Mouse (Mus musculus): Measurements from ENCODE around the gene Phyhipl. TPM values are rescaled to one million over a fixed set of nuclear protein-coding genes. Genes with fewer than 3 reads are reported as not detected.

The Phyhipl gene
- 0.16 and 0.21 TPM in 2 replicates for polyA plus RNA-seq (2012; rRNA removed)

- no peak for DNase-seq (ENCODE audit: low spot score)
Measured at GRCm38 (mm10) chr10:70655828-70656227, at the start of gene Phyhipl. Gene Phyhipl, minus strand, starts transcription at chr10:70655965.

- DNase-seq (ENCODE audit: low spot score) = no peak
Measured at GRCm38 (mm10) chr10:70703211-70703610, 47.4 kb upstream of the Phyhipl start.

- no peak for DNase-seq (ENCODE audit: low spot score)
Measured at GRCm38 (mm10) chr10:70699581-70699980, 43.8 kb upstream of the Phyhipl start.

DNA sequence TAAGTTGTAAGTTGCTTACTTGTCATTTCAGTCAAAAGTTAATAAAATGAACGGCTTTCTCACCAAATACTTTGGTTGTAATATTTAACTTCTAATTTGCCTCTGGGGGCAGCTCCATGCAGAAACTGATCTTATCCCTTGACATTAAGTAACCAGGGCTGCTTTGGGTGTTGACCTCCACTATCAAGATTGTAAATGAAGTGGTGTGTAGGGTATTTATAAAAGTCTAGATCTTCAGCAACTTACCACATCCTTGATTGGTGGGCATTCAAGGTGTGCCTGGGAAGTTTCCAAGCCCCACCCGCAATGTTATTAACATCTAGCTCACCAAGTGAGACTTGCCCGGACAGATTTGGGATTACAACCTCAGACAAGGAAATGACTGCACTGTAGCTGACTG lies 42.2 kb upstream of the Phyhipl start:
- no peak for DNase-seq (ENCODE audit: low spot score)

GRCm38 (mm10) chr10:70696748-70697585 lies 41.2 kb upstream of the Phyhipl start:
- DNase-seq (ENCODE audit: low spot score) = no peak

DNA sequence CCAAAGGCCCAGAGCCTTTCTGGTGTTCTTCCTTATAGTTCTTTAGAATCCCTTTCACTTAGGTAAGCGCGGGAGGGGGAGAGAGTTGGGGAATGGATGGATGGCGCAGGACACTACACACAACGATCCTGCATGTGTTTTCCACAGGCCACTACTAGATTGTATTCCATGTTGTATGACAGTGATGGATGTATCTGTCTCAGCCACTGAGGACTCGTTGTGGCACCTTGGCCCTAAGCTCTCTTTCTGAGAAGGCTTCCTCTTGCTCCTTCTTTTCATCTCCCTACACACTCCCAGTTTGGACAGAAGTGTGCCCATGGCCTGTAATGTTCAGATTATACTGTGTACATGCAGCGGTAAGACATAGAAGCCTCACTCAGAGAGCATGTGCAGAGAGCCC lies 33.6 kb upstream of the Phyhipl start:
- DNase-seq (ENCODE audit: low spot score) = no peak

DNA sequence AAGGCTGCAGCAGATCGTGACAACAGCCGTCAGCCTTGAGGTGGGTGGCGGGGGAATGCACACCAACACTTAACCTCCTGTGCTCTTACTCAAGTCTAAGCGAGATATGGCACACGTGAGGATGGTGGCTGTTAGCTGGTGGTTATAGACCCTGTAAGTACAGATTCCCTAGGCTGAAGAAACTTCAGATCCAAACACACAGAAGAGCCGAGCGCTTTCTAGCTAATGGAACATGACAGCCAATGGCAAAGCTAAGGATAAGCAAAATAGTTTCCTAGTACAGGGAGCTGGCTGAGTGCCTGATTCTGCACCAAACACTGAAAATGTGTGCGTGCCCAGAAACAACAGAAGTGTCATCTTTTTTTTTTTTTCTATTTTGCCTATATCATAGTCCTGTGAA lies 33.1 kb upstream of the Phyhipl start:
- no peak for DNase-seq (ENCODE audit: low spot score)

GRCm38 (mm10) chr10:70686941-70687703 lies 31.4 kb upstream of the Phyhipl start:
- no peak for DNase-seq (ENCODE audit: low spot score)

DNA sequence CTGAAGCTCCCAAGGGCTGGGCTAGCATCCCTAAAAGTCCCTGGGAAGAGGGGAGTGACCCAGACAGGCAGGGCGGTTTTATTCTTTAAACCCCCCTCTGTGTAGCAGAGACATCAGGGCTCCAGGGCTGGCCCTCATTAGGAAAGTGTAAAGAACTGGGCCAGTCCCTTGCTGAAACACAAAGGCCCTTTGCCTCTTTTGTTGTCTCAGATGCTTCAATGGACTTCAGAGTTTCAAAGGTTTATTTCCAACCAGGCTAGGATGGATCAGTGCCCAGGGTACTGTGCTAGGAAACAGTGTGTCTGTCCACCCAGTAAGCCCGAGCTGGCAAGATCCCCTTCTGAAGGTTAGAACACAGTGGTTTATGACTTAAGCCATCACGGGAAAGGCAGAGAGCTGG lies 30.7 kb upstream of the Phyhipl start:
- DNase-seq (ENCODE audit: low spot score) = no peak

- no peak for DNase-seq (ENCODE audit: low spot score)
Measured at GRCm38 (mm10) chr10:70683508-70683907, 27.7 kb upstream of the Phyhipl start.

- DNase-seq (ENCODE audit: low spot score) = no peak
Measured at GRCm38 (mm10) chr10:70677946-70678345, 22.2 kb upstream of the Phyhipl start.

DNA sequence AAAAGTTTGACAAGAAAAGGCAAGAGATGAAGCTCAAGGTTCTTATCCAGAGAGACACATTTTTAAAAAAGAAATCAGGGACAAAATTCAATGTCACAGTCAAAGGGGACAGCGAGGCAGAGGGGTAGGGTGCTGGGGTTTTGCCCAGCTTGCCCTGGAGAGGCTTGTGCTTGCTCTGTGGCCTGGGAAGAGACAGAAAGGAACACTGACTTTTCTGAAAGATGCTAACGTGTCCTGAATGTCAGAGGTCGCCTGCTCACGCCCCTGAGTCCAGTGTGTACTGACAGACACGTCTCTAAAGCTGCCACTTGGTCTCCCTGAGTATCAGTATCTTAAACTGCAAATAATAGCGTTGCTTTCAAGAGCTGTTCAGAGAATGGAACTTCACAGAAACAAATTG lies 507 bp upstream of the Phyhipl start:
- no peak for DNase-seq (ENCODE audit: low spot score)

DNA sequence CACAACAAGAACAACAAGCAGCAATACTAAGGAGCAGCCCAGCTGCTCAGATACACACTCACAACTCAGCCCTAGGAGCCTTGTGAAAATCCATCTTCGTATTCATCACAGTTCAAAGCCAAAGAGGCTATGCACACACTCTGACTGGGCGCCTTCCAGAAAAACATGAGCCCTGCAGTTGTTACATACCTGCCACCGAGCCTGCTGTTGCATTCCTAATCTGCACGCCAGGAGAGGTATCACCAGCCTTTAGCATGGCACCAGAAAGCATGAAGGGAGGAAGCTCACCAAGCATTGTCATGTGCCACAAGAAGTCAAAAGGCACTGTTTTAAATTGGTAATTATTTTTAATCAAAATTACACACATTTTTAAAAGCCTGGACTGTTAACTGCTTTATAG lies 1.1 kb downstream of the Phyhipl start:
- no peak for DNase-seq (ENCODE audit: low spot score)

- DNase-seq (ENCODE audit: low spot score) = no peak
Measured at GRCm38 (mm10) chr10:70654139-70654538, 1.6 kb downstream of the Phyhipl start.

DNA sequence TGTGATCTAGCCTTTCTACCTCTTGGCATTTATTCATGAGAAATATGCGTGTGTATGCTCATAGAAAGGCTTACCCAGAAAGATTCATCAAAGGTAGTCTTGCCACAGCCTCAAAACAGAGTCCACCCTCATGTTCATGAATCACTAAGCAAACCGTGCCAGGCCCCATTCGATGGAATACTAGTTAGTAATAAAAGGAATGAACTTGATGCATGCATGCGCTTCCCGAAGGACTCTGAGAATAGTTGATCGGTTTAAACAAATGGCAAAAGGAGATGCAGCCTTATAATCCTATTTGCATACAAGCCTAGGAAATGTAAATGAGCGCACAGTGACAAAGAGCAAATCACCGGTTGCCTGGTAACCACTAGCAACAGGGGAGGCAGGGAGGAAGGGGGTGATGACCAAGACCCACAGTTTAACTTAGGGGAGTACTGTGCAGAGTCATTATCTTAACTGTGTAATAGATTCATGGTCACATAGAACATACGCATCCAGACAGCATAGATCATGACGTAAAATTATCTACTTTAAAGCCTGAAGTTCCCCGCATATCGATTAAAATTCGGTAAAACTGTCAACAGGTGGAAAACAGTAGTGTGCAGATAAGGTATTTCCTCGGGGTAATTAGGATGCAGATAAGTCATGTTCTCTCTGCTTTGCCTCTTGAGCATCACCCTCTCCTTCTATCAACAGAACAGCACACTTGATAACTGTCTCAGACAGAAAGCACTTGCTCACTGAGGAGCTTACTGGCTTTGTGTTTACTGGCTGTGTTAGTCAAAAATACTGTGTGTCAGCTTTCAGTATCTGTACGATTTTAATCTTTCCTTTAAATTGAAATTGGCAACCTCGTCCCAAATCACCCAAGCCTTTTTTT lies 3.8 kb downstream of the Phyhipl start:
- no peak for DNase-seq (ENCODE audit: low spot score)

DNA sequence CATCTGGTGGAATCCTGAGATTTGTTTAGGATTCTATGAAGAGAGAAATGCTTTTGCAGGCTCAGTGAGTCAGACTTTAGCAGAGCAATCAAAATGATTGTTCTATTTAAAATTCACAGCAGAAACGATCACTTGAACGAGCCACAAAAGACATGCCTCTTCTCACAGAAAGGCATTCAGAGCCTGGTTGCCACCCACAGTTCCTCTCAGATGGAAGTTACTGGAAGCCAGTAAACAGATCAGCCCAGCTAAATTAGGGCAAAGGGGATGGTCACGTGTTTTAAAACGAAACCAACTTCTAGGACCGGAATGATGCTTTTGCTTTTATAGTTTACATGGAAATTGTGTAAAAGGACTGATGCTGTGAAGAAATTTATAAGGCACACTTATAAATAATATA lies 6.9 kb downstream of the Phyhipl start:
- DNase-seq (ENCODE audit: low spot score) = no peak

DNA sequence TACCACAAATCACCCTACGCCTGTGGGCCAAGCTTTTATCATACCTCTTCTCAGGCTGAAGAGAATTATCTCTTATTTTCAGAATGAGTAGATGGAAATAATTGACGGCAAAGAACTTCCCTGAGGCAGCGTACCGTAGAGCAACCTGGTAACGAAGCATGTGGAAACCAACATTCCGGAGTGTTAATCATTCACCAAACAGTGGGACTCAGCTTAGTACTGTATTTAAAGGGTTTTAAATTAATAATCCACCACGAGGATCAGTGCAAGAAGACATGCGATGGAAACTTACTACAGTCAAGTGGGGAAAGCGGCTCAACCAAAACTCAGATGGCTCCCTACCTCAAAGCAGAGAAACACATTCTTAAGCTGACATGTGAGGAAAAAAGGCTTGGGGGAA lies 12.6 kb downstream of the Phyhipl start:
- no peak for DNase-seq (ENCODE audit: low spot score)

DNA sequence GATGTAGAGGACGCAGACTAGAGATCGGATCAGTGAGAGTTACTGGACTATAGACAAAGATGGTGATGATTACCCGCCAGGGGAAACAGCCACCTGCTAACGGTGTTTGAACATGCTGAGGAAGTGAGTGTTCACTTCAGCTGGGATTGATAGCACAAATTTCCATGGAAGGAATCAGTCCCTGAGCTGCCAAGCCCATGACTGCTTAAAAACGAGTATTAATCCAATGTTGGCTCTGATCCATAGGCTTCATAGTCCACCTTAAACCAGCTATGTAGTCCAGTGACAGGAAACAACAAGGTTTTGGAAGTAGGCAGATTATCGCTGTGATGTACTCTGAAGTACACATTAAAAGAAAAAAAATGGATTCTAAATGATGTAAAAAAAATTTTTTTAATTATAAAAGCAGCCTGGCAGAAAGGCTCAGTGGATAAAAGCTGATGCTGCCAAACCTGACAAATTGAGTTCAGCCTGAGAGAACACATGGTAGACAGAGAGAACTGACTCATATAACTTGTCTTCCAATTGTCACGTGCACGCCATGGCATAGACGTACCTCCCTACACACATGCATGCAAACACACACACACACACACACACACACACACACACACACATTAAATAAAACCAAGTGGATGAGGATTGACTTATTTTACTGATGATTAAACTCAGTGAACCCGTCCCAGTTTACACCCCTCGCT lies 14.7 kb downstream of the Phyhipl start:
- no peak for DNase-seq (ENCODE audit: low spot score)

DNA sequence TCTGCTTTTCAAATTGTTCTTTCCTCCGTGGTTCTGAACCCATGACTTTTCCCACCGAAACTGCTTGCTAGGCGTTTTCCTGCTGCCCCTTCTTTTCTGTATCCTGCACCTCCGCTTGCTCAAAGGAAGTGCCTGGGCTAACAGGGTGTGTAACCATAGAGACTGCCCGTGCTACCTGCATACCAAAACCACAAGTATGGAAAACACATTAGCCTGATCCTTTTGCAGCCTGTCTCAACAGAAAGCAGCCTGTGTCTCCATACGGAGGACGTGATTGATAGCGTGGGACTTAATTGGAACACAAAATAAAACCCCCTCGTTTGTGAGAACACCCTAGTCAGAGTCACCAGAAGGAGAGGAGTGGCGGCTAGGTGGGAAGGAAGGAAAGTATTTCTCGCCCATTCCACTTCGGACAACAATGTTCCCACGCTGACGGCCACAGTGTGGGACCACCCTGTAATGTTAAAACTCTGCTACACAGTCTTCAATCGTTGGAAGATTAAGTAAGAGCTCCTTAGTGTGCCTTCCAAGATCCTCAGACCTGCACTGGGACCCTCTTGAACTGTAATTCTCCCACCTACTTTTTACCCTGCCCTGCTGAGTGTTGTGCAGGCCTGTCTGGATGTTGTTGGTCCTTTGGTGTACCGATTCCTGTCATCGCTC lies 15.6 kb downstream of the Phyhipl start:
- no peak for DNase-seq (ENCODE audit: low spot score)

DNA sequence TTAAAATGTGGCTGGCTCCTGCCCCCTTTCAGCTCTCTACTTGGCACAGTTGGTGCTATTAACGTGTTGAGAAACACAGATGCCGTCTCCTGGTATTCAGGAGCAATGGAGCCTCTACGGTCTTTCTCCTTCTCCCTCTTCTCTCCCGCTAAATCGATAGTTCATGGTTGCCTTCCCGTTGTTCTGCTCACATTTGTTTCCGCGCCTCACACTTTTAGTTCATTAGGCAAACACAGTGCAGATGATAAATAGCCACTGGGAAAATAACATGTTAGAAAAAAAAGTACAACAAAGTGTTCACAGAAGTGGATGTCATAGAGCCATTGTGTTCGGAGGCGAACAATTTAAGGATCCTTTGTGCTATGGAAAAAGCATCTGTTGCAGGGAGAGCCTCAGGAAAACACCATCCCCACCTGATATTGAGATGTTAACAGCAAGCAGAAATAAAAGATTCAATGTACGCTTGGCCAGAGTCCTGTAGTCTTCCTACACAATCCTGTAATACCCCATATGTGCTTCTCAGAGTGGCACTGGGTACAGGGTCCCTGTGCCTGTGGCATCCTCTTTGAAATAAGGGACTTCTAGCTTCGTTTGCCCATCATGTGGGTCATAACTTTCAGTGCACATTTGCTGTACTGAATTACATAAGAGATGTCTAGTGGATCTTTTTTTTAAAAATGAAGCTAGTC lies 18.0 kb downstream of the Phyhipl start:
- DNase-seq (ENCODE audit: low spot score) = no peak
